Mouse (Mus musculus) heart, adult 2 months (tissue): ENCODE data around the gene Nup210.

Experiments used
- CTCF ChIP-seq: fragments of 200-600 bp; IDR thresholded peaks from 2 replicates; pipeline ENCODE4 v1.8.1; 2022; ENCODE audit warnings: antibody characterized with exemption, mild to moderate bottlenecking, moderate library complexity
- EP300 ChIP-seq: fragments of 200-500 bp; IDR thresholded peaks from 2 replicates; pipeline ENCODE4 v1.6.1; 2011; ENCODE audit warnings: low read depth, low read length, control low read depth; ENCODE audit not compliant: insufficient read depth
- POLR2A ChIP-seq: fragments of 200-500 bp; IDR thresholded peaks from 2 replicates; pipeline ENCODE4 v1.6.1; 2011; ENCODE audit warnings: mild to moderate bottlenecking, low read depth, low read length, control low read depth; ENCODE audit not compliant: insufficient read depth

GRCm38 (mm10) chr6:91097879-91098278 lies 18.8 kb downstream of the Nup210 start:
- TF ChIP-seq CTCF (no peak), EP300 (no peak), POLR2A (no peak)
